Mouse (Mus musculus): ENCODE measurements around the gene Sec31b.

- no peak for TF ChIP-seq MEF2A (IDR thresholded peaks at IDR 0.05; ENCODE audit: extremely low read depth, insufficient replicate concordance, low read depth, low read length, poor library complexity, severe bottlenecking)
- TF ChIP-seq MYB (IDR thresholded peaks at IDR 0.05; ENCODE audit: low read depth, low read length), result no peak
- TF ChIP-seq POLR2A (IDR thresholded peaks at IDR 0.05; ENCODE audit: control insufficient read depth in 1 of 2, insufficient read depth in 1 of 2, low read depth in 1 of 2, low read length in 2 of 2, poor library complexity in 1 of 2), result no peak
- TF ChIP-seq CTCF (IDR thresholded peaks at IDR 0.05 in 2 of 3, conservative IDR thresholded peaks at IDR 0.05 in 1 of 3; ENCODE audit: control insufficient read depth in 1 of 3, insufficient read depth in 1 of 3, low read depth in 2 of 3, low read length in 3 of 3, poor library complexity in 1 of 3, severe bottlenecking in 1 of 3), result no peak
- TF ChIP-seq KAT2A (conservative IDR thresholded peaks at IDR 0.05; ENCODE audit: low read depth, low read length), result no peak
- no peak for TF ChIP-seq MAZ (IDR thresholded peaks at IDR 0.05; ENCODE audit: low read depth, low read length)
- no peak for TF ChIP-seq E2F4 (IDR thresholded peaks at IDR 0.05; ENCODE audit: borderline replicate concordance, low read depth, low read length)
- no peak for TF ChIP-seq CHD2 (IDR thresholded peaks at IDR 0.05; ENCODE audit: low read length)
Measured at GRCm38 (mm10) chr19:44589591-44590223, 44.0 kb upstream of the Sec31b start.

Data from MEL (cell line).